Mouse (Mus musculus) erythroblast, embryonic 14.5 days (primary cell): ENCODE results near the gene Zfp185. TPM values are rescaled to one million over a fixed set of nuclear protein-coding genes. Genes with fewer than 3 reads are reported as not detected.

Experiments used
- H3K27me3 ChIP-seq: 2 replicates; pipeline ENCODE4 v1.6.1; 2012; ENCODE audit warnings: inconsistent platforms; ENCODE audit not compliant: control insufficient read depth
- H3K36me3 ChIP-seq: 2 replicates; pipeline ENCODE4 v1.6.1; 2012; ENCODE audit warnings: mild to moderate bottlenecking, inconsistent platforms; ENCODE audit not compliant: control insufficient read depth
- H3K4me1 ChIP-seq: 2 replicates; pipeline ENCODE4 v1.6.1; 2012; ENCODE audit warnings: inconsistent platforms; ENCODE audit not compliant: control insufficient read depth
- H3K4me3 ChIP-seq: replicated peaks from 2 replicates; pipeline ENCODE3; 2012; ENCODE audit warnings: moderate library complexity, mild to moderate bottlenecking, inconsistent platforms
- H3K9me3 ChIP-seq: 2 replicates; pipeline ENCODE4 v1.6.1; 2012; ENCODE audit warnings: low read length, inconsistent platforms, mixed read lengths; ENCODE audit not compliant: control insufficient read depth
- GATA1 ChIP-seq: IDR thresholded peaks from 2 replicates; pipeline ENCODE4 v1.6.1; 2012; ENCODE audit warnings: low read length, inconsistent platforms, mixed read lengths
- TAL1 ChIP-seq: IDR thresholded peaks from 3 replicates; pipeline ENCODE4 v1.6.1; 2012; ENCODE audit warnings: low read length, inconsistent platforms, mixed read lengths
- polyA plus RNA-seq: library from polyadenylated mRNA; stranded (reverse); fragments of >175 nt; gene quantifications from 2 replicates; pipeline ENCODE4 v1.2.3, GENCODE M21; 2012

The Zfp185 gene
- polyA plus RNA-seq = 0.01 TPM in 1 of 2 replicates, not detected in the other

DNA sequence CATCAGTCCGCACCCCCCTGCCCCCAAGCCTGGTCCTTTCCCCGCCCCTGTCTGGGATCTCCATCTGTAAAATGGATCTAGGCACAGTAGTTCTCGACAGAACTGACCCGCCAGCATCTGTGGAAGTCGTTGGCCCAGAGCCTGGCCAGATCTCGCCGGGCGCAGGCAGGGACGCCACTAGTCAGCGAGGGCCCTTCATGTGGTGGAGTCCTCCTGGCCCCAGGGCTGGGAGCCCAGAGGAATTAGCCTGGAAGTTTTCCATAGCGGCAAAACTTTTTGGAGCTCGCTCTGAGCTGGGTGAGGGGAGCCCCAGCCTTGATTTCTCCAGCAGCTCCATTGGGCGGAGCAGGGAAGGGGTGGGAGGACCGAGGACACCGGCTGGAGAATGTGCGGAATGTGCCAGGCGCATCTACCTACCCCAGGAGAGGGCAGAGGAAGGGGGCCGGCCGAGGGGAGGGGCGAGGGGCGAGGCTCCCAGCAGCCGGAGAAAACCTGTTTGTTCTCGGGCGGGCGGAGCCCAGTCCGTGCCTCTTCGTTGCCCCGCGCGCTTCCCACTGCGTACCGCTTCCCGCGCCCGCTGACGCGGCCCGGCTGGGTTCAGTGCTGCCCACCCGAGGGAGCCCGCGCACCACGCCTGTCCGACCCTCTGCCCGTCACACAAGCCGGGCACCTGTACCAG is at the start of gene Zfp185:
TSS of gene Zfp185 (plus strand) at position 499 of the 679 bp plus-strand sequence.
- Histone ChIP-seq H3K4me1 (no peaks in the 10 kb centered on the region; the same call in none of the 2 replicates), H3K27me3 (peaks cover 61% of the 10 kb centered on the region), H3K36me3 (no peaks in the 10 kb centered on the region), H3K9me3 (peaks cover 3% of the 10 kb centered on the region; the same call in 1 of the 2 replicates), H3K4me3 (no peak within 1 kb of the TSS)
- no peak for TF ChIP-seq TAL1
- TF ChIP-seq GATA1 = no peak

DNA sequence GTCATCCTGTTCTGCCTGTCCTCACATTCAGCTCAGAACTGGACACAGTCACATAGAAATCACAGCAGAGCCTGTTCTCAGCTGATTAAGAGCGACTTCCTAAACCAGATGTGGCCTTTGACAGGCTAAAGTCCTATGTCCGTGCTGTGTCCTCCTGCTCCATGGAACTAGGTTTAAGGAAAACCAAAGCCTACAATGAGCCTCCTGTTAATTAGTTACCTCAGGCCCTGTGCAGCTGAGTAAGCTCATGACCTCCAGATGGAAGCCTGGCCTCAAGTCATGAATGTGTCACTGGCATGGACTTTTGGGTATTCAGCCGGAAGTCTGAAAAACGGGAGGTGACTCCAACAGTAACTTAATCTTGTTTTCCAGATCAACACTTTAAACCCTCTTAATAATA is 33.7 kb upstream of the Zfp185 start:
- H3K36me3 ChIP-seq = peaks cover 75% of the 10 kb centered on the region
- H3K9me3 ChIP-seq = no peaks in the 10 kb centered on the region
- no peaks in the 10 kb centered on the region for H3K4me1 ChIP-seq
- TF ChIP-seq GATA1 (no peak), TAL1 (no peak)
- H3K4me3 ChIP-seq = no peak overlapping the region
- no peaks in the 10 kb centered on the region for H3K27me3 ChIP-seq

DNA sequence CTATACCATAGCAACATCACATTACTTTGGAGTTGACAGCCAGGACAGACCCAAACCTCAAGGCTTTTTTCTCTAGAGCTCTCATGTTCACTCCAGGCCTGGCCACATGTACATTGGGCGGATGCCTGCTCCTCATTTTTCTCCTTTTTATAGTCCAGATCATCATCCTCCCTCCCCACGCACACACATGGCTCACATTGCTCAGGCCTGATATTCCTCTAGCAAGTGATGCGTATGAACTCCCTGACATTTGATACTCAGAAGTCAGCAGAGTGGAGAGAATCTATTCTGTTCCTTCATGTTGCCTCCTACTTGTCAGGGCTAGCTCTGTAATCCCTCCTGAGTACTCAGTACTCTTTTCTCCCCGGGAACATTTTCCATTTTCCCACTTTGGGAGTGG is 30.7 kb upstream of the Zfp185 start:
- TF ChIP-seq TAL1 (no peak), GATA1 (no peak)
- H3K4me1 ChIP-seq = no peaks in the 10 kb centered on the region
- H3K9me3 ChIP-seq = no peaks in the 10 kb centered on the region
- H3K36me3 ChIP-seq = peaks cover 72% of the 10 kb centered on the region
- no peak overlapping the region for H3K4me3 ChIP-seq
- 0 out of 2 replicates have a peak, but pooled peaks cover 3% of the 10 kb centered on the region for H3K27me3 ChIP-seq

DNA sequence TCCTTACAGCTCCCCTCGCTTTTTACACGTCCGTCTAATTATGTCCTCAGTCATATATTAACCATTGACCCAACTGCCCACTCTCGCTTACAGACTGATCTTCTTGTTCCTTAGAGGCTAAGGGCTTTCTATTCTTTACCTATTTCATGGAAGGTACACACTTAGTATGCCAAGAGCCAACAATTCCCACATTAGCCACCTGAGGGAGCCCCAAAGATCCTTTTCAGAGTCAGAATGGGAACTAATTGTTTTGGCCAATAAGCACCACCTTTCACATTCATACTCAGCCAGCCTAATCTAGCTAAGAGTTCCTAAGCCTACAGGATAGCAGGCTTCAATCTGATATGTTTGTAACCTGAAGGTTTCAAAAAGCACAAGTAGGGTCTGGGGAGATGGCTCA is 26.7 kb upstream of the Zfp185 start:
- Histone ChIP-seq H3K36me3 (peaks cover 59% of the 10 kb centered on the region), H3K9me3 (no peaks in the 10 kb centered on the region), H3K27me3 (0 out of 2 replicates have a peak, but pooled peaks cover 3% of the 10 kb centered on the region), H3K4me3 (no peak overlapping the region), H3K4me1 (no peaks in the 10 kb centered on the region)
- TF ChIP-seq TAL1 (no peak), GATA1 (no peak)

DNA sequence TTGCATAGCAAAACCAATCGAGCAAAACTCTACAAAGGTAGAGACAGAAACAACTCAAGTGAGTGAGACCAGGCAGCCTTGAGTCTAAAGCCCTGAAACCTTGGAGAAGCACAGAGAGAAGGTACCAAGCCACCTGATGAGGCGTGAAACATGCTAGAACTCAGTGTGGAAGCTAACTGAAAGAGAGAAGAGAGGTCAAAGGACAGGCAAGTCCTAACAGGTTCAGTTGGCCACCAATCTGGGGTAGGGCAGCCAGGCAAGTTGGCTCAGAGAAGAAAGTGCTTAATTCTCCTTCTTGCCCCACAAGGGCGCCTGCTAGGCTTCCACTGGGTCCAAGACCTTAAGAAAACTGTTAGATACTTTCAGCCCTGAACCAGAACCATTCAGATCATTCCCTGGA is 25.6 kb upstream of the Zfp185 start:
- H3K4me1 ChIP-seq = no peaks in the 10 kb centered on the region
- H3K9me3 ChIP-seq = no peaks in the 10 kb centered on the region
- H3K27me3 ChIP-seq = 0 out of 2 replicates have a peak, but pooled peaks cover 3% of the 10 kb centered on the region
- TF ChIP-seq GATA1 (no peak), TAL1 (no peak)
- peaks cover 48% of the 10 kb centered on the region for H3K36me3 ChIP-seq
- no peak overlapping the region for H3K4me3 ChIP-seq

DNA sequence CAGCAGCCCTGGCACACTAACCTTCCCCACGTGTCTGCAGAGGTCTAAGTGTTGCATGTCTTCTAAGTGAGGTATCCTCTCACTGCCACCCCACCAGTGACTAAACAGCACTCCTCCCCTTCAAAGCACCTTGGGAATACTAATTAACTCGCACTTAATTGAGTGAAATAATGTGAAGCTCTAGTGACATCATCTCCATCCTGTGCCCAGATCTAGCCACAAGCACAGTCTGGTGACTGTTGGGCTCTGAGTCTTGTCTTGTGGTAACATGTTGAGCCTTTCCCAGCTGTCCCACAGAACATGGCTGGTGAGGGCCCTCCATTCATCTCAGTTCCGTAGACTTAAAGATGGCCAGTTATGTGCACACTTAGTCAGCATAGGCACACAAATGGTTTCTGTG is 24.4 kb upstream of the Zfp185 start:
- TF ChIP-seq GATA1 (no peak), TAL1 (no peak)
- Histone ChIP-seq H3K27me3 (0 out of 2 replicates have a peak, but pooled peaks cover 3% of the 10 kb centered on the region), H3K9me3 (no peaks in the 10 kb centered on the region), H3K4me3 (no peak overlapping the region), H3K36me3 (peaks cover 37% of the 10 kb centered on the region), H3K4me1 (no peaks in the 10 kb centered on the region)

DNA sequence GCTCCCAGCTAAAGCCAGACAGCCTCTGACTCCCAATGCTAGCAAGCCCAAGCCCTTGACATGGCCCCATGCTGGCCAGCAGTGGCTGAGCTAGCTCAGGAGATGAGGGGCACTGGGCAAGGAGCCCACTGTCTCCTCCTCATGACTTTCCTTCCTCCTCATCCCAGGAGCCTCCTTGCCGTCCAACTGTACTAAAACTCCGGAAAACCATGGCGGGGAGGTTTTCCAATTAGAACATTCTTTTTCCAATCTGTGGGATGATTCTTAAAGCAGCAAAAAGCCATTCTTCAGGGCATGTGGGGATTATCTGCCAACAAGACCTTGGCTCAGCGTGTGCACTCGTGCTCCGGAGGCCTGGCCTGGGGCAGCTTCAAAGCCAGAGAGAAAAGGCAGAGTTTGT is 4.3 kb upstream of the Zfp185 start:
- Histone ChIP-seq H3K9me3 (peaks cover 3% of the 10 kb centered on the region; the same call in 1 of the 2 replicates), H3K4me3 (no peak overlapping the region), H3K4me1 (no peaks in the 10 kb centered on the region; the same call in none of the 2 replicates), H3K36me3 (no peaks in the 10 kb centered on the region), H3K27me3 (peaks cover 30% of the 10 kb centered on the region)
- TF ChIP-seq GATA1 (no peak), TAL1 (no peak)

DNA sequence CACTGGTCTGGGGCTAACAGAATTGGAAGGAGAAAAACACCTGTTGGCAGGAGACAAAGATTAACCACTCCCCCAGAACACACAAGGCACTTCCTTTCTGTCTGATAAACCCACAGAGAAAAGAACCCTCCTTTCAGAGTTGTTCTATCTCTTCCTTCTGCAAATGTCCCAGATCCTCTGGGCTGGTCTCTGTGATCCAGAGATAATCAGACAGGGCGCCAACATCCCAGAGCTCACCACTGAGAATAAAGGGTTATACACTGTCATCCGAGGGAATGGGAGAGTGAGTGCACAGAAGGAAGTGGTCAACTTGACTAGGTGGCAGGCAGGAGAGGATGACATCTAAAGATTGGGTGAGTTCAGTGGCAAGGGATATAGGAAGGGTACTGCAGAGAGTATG is 1.5 kb upstream of the Zfp185 start:
- H3K36me3 ChIP-seq = no peaks in the 10 kb centered on the region
- TF ChIP-seq TAL1 = no peak
- TF ChIP-seq GATA1 = no peak
- peaks cover 3% of the 10 kb centered on the region; the same call in 1 of the 2 replicates for H3K9me3 ChIP-seq
- no peak overlapping the region for H3K4me3 ChIP-seq
- H3K4me1 ChIP-seq = no peaks in the 10 kb centered on the region; the same call in none of the 2 replicates
- peaks cover 53% of the 10 kb centered on the region for H3K27me3 ChIP-seq

DNA sequence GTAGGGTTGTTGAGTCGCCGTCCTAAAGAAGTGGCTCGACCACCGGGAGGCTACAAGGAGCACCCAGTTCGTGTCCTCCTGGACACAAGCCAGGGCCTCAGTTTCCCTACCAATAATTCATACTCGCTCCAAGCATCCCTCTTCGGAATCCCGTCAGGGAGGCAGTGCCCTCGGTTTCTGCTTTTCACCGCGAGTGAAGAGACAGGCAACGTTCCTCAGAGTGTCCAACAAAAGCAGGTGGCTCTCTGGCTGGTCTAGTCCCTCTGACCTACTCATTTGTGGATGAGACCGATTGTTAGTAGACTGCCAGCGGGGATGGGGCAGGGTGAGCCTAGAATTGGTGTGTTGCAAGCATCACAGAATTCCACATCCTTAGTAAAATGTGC is 374 bp downstream of the Zfp185 start:
- Histone ChIP-seq H3K4me3 (no peak overlapping the region), H3K36me3 (no peaks in the 10 kb centered on the region), H3K27me3 (peaks cover 63% of the 10 kb centered on the region), H3K4me1 (no peaks in the 10 kb centered on the region; the same call in none of the 2 replicates), H3K9me3 (peaks cover 3% of the 10 kb centered on the region; the same call in 1 of the 2 replicates)
- TF ChIP-seq TAL1 (no peak), GATA1 (no peak)
